Mouse (Mus musculus): ENCODE measurements around the gene Ilkap. TPM values are rescaled to one million over a fixed set of nuclear protein-coding genes. Genes with fewer than 3 reads are reported as not detected.

The Ilkap gene
- polyA plus RNA-seq, 1 experiment from 2014 or later, result 148 TPM

GRCm38 (mm10) chr1:91346892-91347291 lies 51.7 kb downstream of the Ilkap start:
- H3K27ac ChIP-seq, result no peak overlapping the region
- no peaks in the 10 kb centered on the region for H3K36me3 ChIP-seq
- H3K4me1 ChIP-seq, result peaks cover 14% of the 10 kb centered on the region
- H3K4me2 ChIP-seq (replicated peaks), result no peak overlapping the region
- WGBS, result 36% methylated on average over 3 of the region's 3 CpGs
- H3K9me3 ChIP-seq, result no peaks in the 10 kb centered on the region
- H3K27me3 ChIP-seq (replicated peaks), result peaks cover 43% of the 10 kb centered on the region
- H3K9ac ChIP-seq, result no peak overlapping the region
- no peak overlapping the region for H3K4me3 ChIP-seq
- peak; percentile 68; the same call in 1 of the 2 replicates for ATAC-seq (ENCODE audit: low FRiP score, low read depth)

- Histone ChIP-seq H3K4me1 (peaks cover 14% of the 10 kb centered on the region), H3K27me3 (replicated peaks) (peaks cover 43% of the 10 kb centered on the region), H3K27ac (no peak overlapping the region), H3K36me3 (no peaks in the 10 kb centered on the region), H3K4me3 (peak overlapping the region; percentile 19), H3K9ac (no peak overlapping the region; the same call in 1 of the 2 replicates), H3K4me2 (replicated peaks) (peak overlapping the region; percentile 58), H3K9me3 (no peaks in the 10 kb centered on the region)
- 5% methylated on average over 68 of the region's 68 CpGs for WGBS
- no peak for ATAC-seq (ENCODE audit: low FRiP score, low read depth)
Observed at GRCm38 (mm10) chr1:91344921-91345685, 53.5 kb downstream of the Ilkap start.

GRCm38 (mm10) chr1:91344001-91344400 lies 54.6 kb downstream of the Ilkap start:
- Histone ChIP-seq H3K4me3 (no peak overlapping the region), H3K4me2 (replicated peaks) (no peak overlapping the region), H3K27ac (no peak overlapping the region), H3K9ac (no peak overlapping the region), H3K36me3 (no peaks in the 10 kb centered on the region), H3K27me3 (replicated peaks) (peaks cover 43% of the 10 kb centered on the region), H3K4me1 (peaks cover 14% of the 10 kb centered on the region), H3K9me3 (no peaks in the 10 kb centered on the region)
- ATAC-seq (ENCODE audit: low FRiP score, low read depth), result no peak
- WGBS, result 77% methylated on average over 3 of the region's 3 CpGs

GRCm38 (mm10) chr1:91337355-91337754 lies 61.3 kb downstream of the Ilkap start:
- no peak overlapping the region for H3K4me3 ChIP-seq
- H3K36me3 ChIP-seq, result no peaks in the 10 kb centered on the region
- no peaks in the 10 kb centered on the region; the same call in 1 of the 2 replicates for H3K27me3 ChIP-seq (replicated peaks)
- H3K27ac ChIP-seq, result no peak overlapping the region
- no peak overlapping the region for H3K9ac ChIP-seq
- WGBS, result 89% methylated on average over 7 of the region's 7 CpGs
- H3K4me2 ChIP-seq (replicated peaks), result no peak overlapping the region
- H3K9me3 ChIP-seq, result no peaks in the 10 kb centered on the region
- no peak for ATAC-seq (ENCODE audit: low FRiP score, low read depth)
- no peaks in the 10 kb centered on the region for H3K4me1 ChIP-seq

GRCm38 (mm10) chr1:91333582-91333981 lies 65.0 kb downstream of the Ilkap start:
- no peak for ATAC-seq (ENCODE audit: low FRiP score, low read depth)
- H3K36me3 ChIP-seq, result no peaks in the 10 kb centered on the region
- H3K4me1 ChIP-seq, result no peaks in the 10 kb centered on the region
- H3K4me3 ChIP-seq, result no peak overlapping the region
- no peak overlapping the region for H3K4me2 ChIP-seq (replicated peaks)
- no peak overlapping the region for H3K9ac ChIP-seq
- H3K27me3 ChIP-seq (replicated peaks), result no peaks in the 10 kb centered on the region
- H3K27ac ChIP-seq, result no peak overlapping the region
- H3K9me3 ChIP-seq, result no peaks in the 10 kb centered on the region

GRCm38 (mm10) chr1:91332102-91332501 lies 66.5 kb downstream of the Ilkap start:
- Histone ChIP-seq H3K27ac (no peak overlapping the region), H3K27me3 (replicated peaks) (no peaks in the 10 kb centered on the region), H3K4me1 (no peaks in the 10 kb centered on the region), H3K36me3 (no peaks in the 10 kb centered on the region), H3K4me2 (replicated peaks) (no peak overlapping the region), H3K9ac (no peak overlapping the region), H3K4me3 (no peak overlapping the region), H3K9me3 (no peaks in the 10 kb centered on the region)
- ATAC-seq (ENCODE audit: low FRiP score, low read depth), result no peak
- 55% methylated on average over 4 of the region's 4 CpGs for WGBS

GRCm38 (mm10) chr1:91325488-91326042 lies 73.0 kb downstream of the Ilkap start:
- Histone ChIP-seq H3K27ac (no peak overlapping the region), H3K4me1 (no peaks in the 10 kb centered on the region), H3K27me3 (replicated peaks) (no peaks in the 10 kb centered on the region), H3K9ac (no peak overlapping the region), H3K36me3 (no peaks in the 10 kb centered on the region), H3K4me2 (replicated peaks) (no peak overlapping the region), H3K9me3 (no peaks in the 10 kb centered on the region), H3K4me3 (no peak overlapping the region)
- 77% methylated on average over 4 of the region's 4 CpGs for WGBS
- ATAC-seq (ENCODE audit: low FRiP score, low read depth), result no peak

- no peak overlapping the region for H3K27ac ChIP-seq
- no peak for ATAC-seq (ENCODE audit: low FRiP score, low read depth)
Observed at GRCm38 (mm10) chr1:91324646-91325045, 74.0 kb downstream of the Ilkap start.

More at GRCm38 (mm10) chr1:91324646-91325045, 74.0 kb downstream of the Ilkap start:
- Histone ChIP-seq H3K4me3 (no peak overlapping the region), H3K4me2 (replicated peaks) (no peak overlapping the region), H3K4me1 (no peaks in the 10 kb centered on the region), H3K27me3 (replicated peaks) (no peaks in the 10 kb centered on the region), H3K9ac (no peak overlapping the region), H3K36me3 (no peaks in the 10 kb centered on the region), H3K9me3 (no peaks in the 10 kb centered on the region)
- 73% methylated on average over 2 of the region's 2 CpGs for WGBS

Other genes starting within 250 kb of the Ilkap start
- gene Ramp1, start 219.0 kb downstream of the Ilkap start, polyA plus RNA-seq (2016; fragmentation: Nextera tagmentation; extraction: Ambion mirVana), result 0.31 and 0.44 TPM in 2 replicates
- gene Ube2f, start 148.5 kb downstream of the Ilkap start, polyA plus RNA-seq (2016; fragmentation: Nextera tagmentation; extraction: Ambion mirVana), result 71.4 and 71.8 TPM in 2 replicates
- gene Scly, start 100.5 kb downstream of the Ilkap start, polyA plus RNA-seq (2016; fragmentation: Nextera tagmentation; extraction: Ambion mirVana), result 12.8 and 16.1 TPM in 2 replicates
- 0.13 TPM in 2 replicates for gene Espnl, start 76.7 kb downstream of the Ilkap start, polyA plus RNA-seq (2016; fragmentation: Nextera tagmentation; extraction: Ambion mirVana)
- gene Klhl30, start 47.8 kb downstream of the Ilkap start, polyA plus RNA-seq (2016; fragmentation: Nextera tagmentation; extraction: Ambion mirVana), result 0.39 and 0.55 TPM in 2 replicates
- 0.19 and 0.33 TPM in 2 replicates for gene Erfe, start 32.4 kb downstream of the Ilkap start, polyA plus RNA-seq (2016; fragmentation: Nextera tagmentation; extraction: Ambion mirVana)
- 360 and 364 TPM in 2 replicates for gene Hes6, start 15.2 kb upstream of the Ilkap start, polyA plus RNA-seq (2016; fragmentation: Nextera tagmentation; extraction: Ambion mirVana)
- gene Per2, start 60.5 kb upstream of the Ilkap start, polyA plus RNA-seq (2016; fragmentation: Nextera tagmentation; extraction: Ambion mirVana), result 2.8 and 3.6 TPM in 2 replicates
- 11.5 and 13.9 TPM in 2 replicates for gene Traf3ip1, start 95.8 kb upstream of the Ilkap start, polyA plus RNA-seq (2016; fragmentation: Nextera tagmentation; extraction: Ambion mirVana)
- 17.4 and 20.7 TPM in 2 replicates for gene Asb1, start 141.7 kb upstream of the Ilkap start, polyA plus RNA-seq (2016; fragmentation: Nextera tagmentation; extraction: Ambion mirVana)

Data from neural tube, embryonic 12.5 days (tissue).